Mouse (Mus musculus) forebrain, embryonic 14.5 days (tissue): Measurements from ENCODE around the gene Nxt1. TPM values are rescaled to one million over a fixed set of nuclear protein-coding genes. Genes with fewer than 3 reads are reported as not detected.

ENCODE experiments used
- ATAC-seq: fragments of 200-750 bp; cut with Nextera tagmentation; 2 replicates; pipeline ENCODE4 v1.8.0; 2017; ENCODE audit warnings: mild to moderate bottlenecking, moderate library complexity
- DNase-seq: peaks from one replicate; pipeline ENCODE4 v3.0.0-alpha.2; 2015; ENCODE audit warnings: low spot score
- H3K27ac ChIP-seq: fragments of 300-500 bp; sonication (generic); 2 replicates; pipeline ENCODE4 v1.5.1; 2014; ENCODE audit warnings: low read depth, mild to moderate bottlenecking, control low read depth, low read length, moderate library complexity
- H3K27me3 ChIP-seq: fragments of 300-500 bp; sonication (generic); replicated peaks from 2 replicates; pipeline ENCODE4 v1.6.1; 2014; ENCODE audit warnings: low read length, control low read depth, mixed read lengths; ENCODE audit not compliant: control insufficient read depth, insufficient read depth
- H3K36me3 ChIP-seq: fragments of 300-500 bp; sonication (generic); 2 replicates; pipeline ENCODE4 v1.6.1; 2014; ENCODE audit warnings: low read length, control low read depth; ENCODE audit not compliant: control insufficient read depth, insufficient read depth
- H3K4me1 ChIP-seq: fragments of 300-500 bp; sonication (generic); 2 replicates; pipeline ENCODE4 v1.6.1; 2014; ENCODE audit warnings: antibody characterized with exemption, low read length, control low read depth; ENCODE audit not compliant: control insufficient read depth, insufficient read depth
- H3K4me2 ChIP-seq: fragments of 300-500 bp; sonication (generic); 2 replicates; pipeline ENCODE4 v1.6.1; 2014; ENCODE audit warnings: mild to moderate bottlenecking, control low read depth, low read length
- H3K4me3 ChIP-seq: fragments of 300-500 bp; sonication (generic); 2 replicates; pipeline ENCODE4 v1.5.1; 2014; ENCODE audit warnings: low read depth, low read length, control low read depth
- H3K9ac ChIP-seq: fragments of 300-500 bp; sonication (generic); 2 replicates; pipeline ENCODE4 v1.6.1; 2014; ENCODE audit warnings: mild to moderate bottlenecking, low read length, control low read depth, moderate library complexity
- H3K9me3 ChIP-seq: fragments of 300-500 bp; sonication (generic); replicated peaks from 2 replicates; pipeline ENCODE4 v1.6.1; 2016; ENCODE audit warnings: low read length, control low read depth, mixed read lengths; ENCODE audit not compliant: control insufficient read depth
- WGBS: fragments of 180-500 bp; shearing (Covaris S2); extraction: QIAGEN DNeasy Blood & Tissue Kit; methylation state at CpG from one replicate; pipeline ENCODE4 v1.1.7; 2014; 5-methylcytosine and 5-hydroxymethylcytosine counted together
- polyA plus RNA-seq: library from polyadenylated mRNA; unstranded; fragments of >200 nt; fragmentation: Nextera tagmentation; extraction: Ambion mirVana; gene quantifications from 2 replicates; pipeline ENCODE4 v1.2.1, GENCODE M21; 2014

Gene Nxt1
- polyA plus RNA-seq, 1 experiment from 2014 or later = 95.2 TPM

GRCm38 (mm10) chr2:148644421-148645000, 27.9 kb upstream of the Nxt1 start:
- 77% methylated on average over 6 of the region's 6 CpGs for WGBS
- H3K9me3 ChIP-seq = no peaks in the 10 kb centered on the region
- H3K9ac ChIP-seq = no peak overlapping the region
- ATAC-seq (peak; percentile 63), DNase-seq (peak; percentile 63)
- H3K4me2 ChIP-seq = no peak overlapping the region
- H3K27ac ChIP-seq = no peak overlapping the region
- H3K4me3 ChIP-seq = no peak overlapping the region
- no peaks in the 10 kb centered on the region for H3K27me3 ChIP-seq
- no peaks in the 10 kb centered on the region for H3K4me1 ChIP-seq
- no peaks in the 10 kb centered on the region for H3K36me3 ChIP-seq

- DNase-seq (peak; percentile 43), ATAC-seq (peak; percentile 66; the same call in 1 of the 2 replicates)
- H3K4me1 ChIP-seq = no peaks in the 10 kb centered on the region
- no peak overlapping the region for H3K9ac ChIP-seq
- 2% methylated on average over 3 of the region's 3 CpGs for WGBS
- no peak overlapping the region for H3K27ac ChIP-seq
- no peaks in the 10 kb centered on the region for H3K36me3 ChIP-seq
- H3K9me3 ChIP-seq = no peaks in the 10 kb centered on the region
- no peak overlapping the region for H3K4me3 ChIP-seq
- H3K27me3 ChIP-seq = no peaks in the 10 kb centered on the region
- no peak overlapping the region for H3K4me2 ChIP-seq
Measured at GRCm38 (mm10) chr2:148650587-148651357, 21.6 kb upstream of the Nxt1 start.

GRCm38 (mm10) chr2:148654961-148655360, 17.4 kb upstream of the Nxt1 start:
- ATAC-seq (peak; percentile 83), DNase-seq (peak; percentile 79)
- WGBS = 4% methylated on average over 3 of the region's 3 CpGs
- Histone ChIP-seq H3K4me3 (no peak overlapping the region), H3K9ac (no peak overlapping the region), H3K36me3 (no peaks in the 10 kb centered on the region), H3K27me3 (no peaks in the 10 kb centered on the region), H3K27ac (no peak overlapping the region), H3K4me1 (no peaks in the 10 kb centered on the region), H3K4me2 (no peak overlapping the region), H3K9me3 (no peaks in the 10 kb centered on the region)

- Histone ChIP-seq H3K9me3 (no peaks in the 10 kb centered on the region), H3K4me2 (no peak overlapping the region), H3K9ac (no peak overlapping the region), H3K27me3 (no peaks in the 10 kb centered on the region), H3K4me3 (no peak overlapping the region), H3K27ac (no peak overlapping the region), H3K4me1 (no peaks in the 10 kb centered on the region), H3K36me3 (no peaks in the 10 kb centered on the region)
- DNase-seq (no peak), ATAC-seq (no peak)
- WGBS = 97% methylated on average over 1 of the region's 1 CpGs
Measured at GRCm38 (mm10) chr2:148663458-148663857, 8.9 kb upstream of the Nxt1 start.

GRCm38 (mm10) chr2:148677801-148678200, 5.4 kb downstream of the Nxt1 start:
- DNase-seq (peak; percentile 97), ATAC-seq (peak; percentile 45)
- under 1% methylated on average over 26 of the region's 26 CpGs for WGBS
- H3K9me3 ChIP-seq = no peaks in the 10 kb centered on the region
- peak overlapping the region; percentile 53 for H3K4me2 ChIP-seq
- H3K27me3 ChIP-seq = no peaks in the 10 kb centered on the region
- peaks cover 23% of the 10 kb centered on the region for H3K36me3 ChIP-seq
- peak overlapping the region; percentile 39 for H3K4me3 ChIP-seq
- H3K4me1 ChIP-seq = peaks cover 27% of the 10 kb centered on the region
- H3K27ac ChIP-seq = peak overlapping the region; percentile 82
- peak overlapping the region; percentile 58 for H3K9ac ChIP-seq

- no peaks in the 10 kb centered on the region for H3K9me3 ChIP-seq
- peaks cover 25% of the 10 kb centered on the region for H3K4me1 ChIP-seq
- peak overlapping the region; percentile 10; the same call in 1 of the 2 replicates for H3K9ac ChIP-seq
- ATAC-seq (peak; percentile 16), DNase-seq (peak; percentile 90)
- WGBS = 3% methylated on average over 8 of the region's 9 CpGs
- H3K36me3 ChIP-seq = peaks cover 34% of the 10 kb centered on the region
- no peak overlapping the region; the same call in 1 of the 2 replicates for H3K4me3 ChIP-seq
- peak overlapping the region; percentile 93 for H3K4me2 ChIP-seq
- H3K27ac ChIP-seq = peak overlapping the region; percentile 82
- no peaks in the 10 kb centered on the region for H3K27me3 ChIP-seq
Measured at GRCm38 (mm10) chr2:148679346-148679745, 6.9 kb downstream of the Nxt1 start.

GRCm38 (mm10) chr2:148680775-148681291, 8.4 kb downstream of the Nxt1 start, which contains the start of gene Gzf1:
TSS of gene Gzf1 (plus strand) at chr2:148681023.
- peak within 1 kb of the TSS; percentile 82 for H3K27ac ChIP-seq
- peak within 1 kb of the TSS; percentile 68 for H3K4me3 ChIP-seq
- under 1% methylated on average over 39 of the region's 39 CpGs for WGBS
- no peaks in the 10 kb centered on the region for H3K9me3 ChIP-seq
- peaks cover 36% of the 10 kb centered on the region for H3K36me3 ChIP-seq
- H3K4me1 ChIP-seq = peaks cover 25% of the 10 kb centered on the region
- peak within 1 kb of the TSS; percentile 93 for H3K4me2 ChIP-seq
- DNase-seq = peak; percentile 100
- no peaks in the 10 kb centered on the region for H3K27me3 ChIP-seq
- peak within 1 kb of the TSS; percentile 89 for H3K9ac ChIP-seq
- ATAC-seq = peak; percentile 92

- H3K27ac ChIP-seq = peak overlapping the region; percentile 63; the same call in 1 of the 2 replicates
- H3K4me2 ChIP-seq = peak overlapping the region; percentile 93
- peaks cover 35% of the 10 kb centered on the region for H3K36me3 ChIP-seq
- 8% methylated on average over 17 of the region's 17 CpGs for WGBS
- peak; percentile 38 for ATAC-seq
- peak overlapping the region; percentile 68 for H3K4me3 ChIP-seq
- peak overlapping the region; percentile 89 for H3K9ac ChIP-seq
- peaks cover 25% of the 10 kb centered on the region for H3K4me1 ChIP-seq
- no peaks in the 10 kb centered on the region for H3K9me3 ChIP-seq
- no peaks in the 10 kb centered on the region for H3K27me3 ChIP-seq
- DNase-seq = peak; percentile 42
Measured at GRCm38 (mm10) chr2:148681461-148681891, 9.1 kb downstream of the Nxt1 start.
